Mouse (Mus musculus): ENCODE measurements around the gene Duoxa2. TPM values are rescaled to one million over a fixed set of nuclear protein-coding genes. Genes with fewer than 3 reads are reported as not detected.

Gene Duoxa2
- polyA plus RNA-seq (2012; ENCODE audit: insufficient read depth, low replicate concordance), result not detected in 2 replicates

GRCm38 (mm10) chr2:122298596-122299490 lies at the start of gene Duoxa2:
Duoxa2 (plus strand) TSS chr2:122298900.
- Histone ChIP-seq H3K36me3 (replicated peaks; ENCODE audit: low read length) (no peaks in the 10 kb centered on the region), H3K27me3 (replicated peaks) (peaks cover 94% of the 10 kb centered on the region), H3K4me3 (replicated peaks) (peak within 1 kb of the TSS; percentile 80), H3K9me3 (no peaks in the 10 kb centered on the region), H3K4me1 (peaks cover 61% of the 10 kb centered on the region)
- no peak for TF ChIP-seq GATA1 (IDR thresholded peaks at IDR 0.05; ENCODE audit: borderline replicate concordance, low read length)
- no peak for TF ChIP-seq FLI1 (IDR thresholded peaks at IDR 0.05; ENCODE audit: low read length)

- Histone ChIP-seq H3K4me1 (no peaks in the 10 kb centered on the region), H3K4me3 (replicated peaks) (no peak overlapping the region), H3K27me3 (replicated peaks) (no peaks in the 10 kb centered on the region), H3K36me3 (replicated peaks; ENCODE audit: low read length) (peaks cover 91% of the 10 kb centered on the region), H3K9me3 (no peaks in the 10 kb centered on the region)
- no peak for TF ChIP-seq GATA1 (IDR thresholded peaks at IDR 0.05; ENCODE audit: borderline replicate concordance, low read length)
- TF ChIP-seq FLI1 (IDR thresholded peaks at IDR 0.05; ENCODE audit: low read length), result no peak
These were observed 42.7 kb upstream of the Duoxa2 start for GRCm38 (mm10) chr2:122255997-122256396.

- Histone ChIP-seq H3K9me3 (no peaks in the 10 kb centered on the region), H3K4me1 (no peaks in the 10 kb centered on the region), H3K36me3 (replicated peaks; ENCODE audit: low read length) (peaks cover 98% of the 10 kb centered on the region), H3K27me3 (replicated peaks) (no peaks in the 10 kb centered on the region), H3K4me3 (replicated peaks) (no peak overlapping the region)
- TF ChIP-seq FLI1 (IDR thresholded peaks at IDR 0.05; ENCODE audit: low read length) (no peak), GATA1 (IDR thresholded peaks at IDR 0.05; ENCODE audit: borderline replicate concordance, low read length) (no peak)
These were observed 38.0 kb upstream of the Duoxa2 start for GRCm38 (mm10) chr2:122260729-122261128.

GRCm38 (mm10) chr2:122264690-122265089 lies 34.0 kb upstream of the Duoxa2 start:
- no peaks in the 10 kb centered on the region for H3K9me3 ChIP-seq

GRCm38 (mm10) chr2:122266407-122267193 lies 32.1 kb upstream of the Duoxa2 start:
- TF ChIP-seq FLI1 (IDR thresholded peaks at IDR 0.05; ENCODE audit: low read length), result no peak
- no peak for TF ChIP-seq GATA1 (IDR thresholded peaks at IDR 0.05; ENCODE audit: borderline replicate concordance, low read length)
- no peak overlapping the region for H3K4me3 ChIP-seq (replicated peaks)
- H3K9me3 ChIP-seq, result no peaks in the 10 kb centered on the region
- H3K27me3 ChIP-seq (replicated peaks), result peaks cover 4% of the 10 kb centered on the region
- H3K4me1 ChIP-seq, result peaks cover 8% of the 10 kb centered on the region; the same call in 1 of the 2 replicates
- peaks cover 45% of the 10 kb centered on the region for H3K36me3 ChIP-seq (replicated peaks; ENCODE audit: low read length)

More at GRCm38 (mm10) chr2:122264690-122265089, 34.0 kb upstream of the Duoxa2 start:
- TF ChIP-seq GATA1 (IDR thresholded peaks at IDR 0.05; ENCODE audit: borderline replicate concordance, low read length), result no peak
- no peak for TF ChIP-seq FLI1 (IDR thresholded peaks at IDR 0.05; ENCODE audit: low read length)
- H3K4me1 ChIP-seq, result peaks cover 8% of the 10 kb centered on the region; the same call in 1 of the 2 replicates
- H3K27me3 ChIP-seq (replicated peaks), result peaks cover under 1% of the 10 kb centered on the region
- peaks cover 64% of the 10 kb centered on the region for H3K36me3 ChIP-seq (replicated peaks; ENCODE audit: low read length)
- H3K4me3 ChIP-seq (replicated peaks), result no peak overlapping the region

- Histone ChIP-seq H3K4me1 (no peaks in the 10 kb centered on the region), H3K36me3 (replicated peaks; ENCODE audit: low read length) (no peaks in the 10 kb centered on the region), H3K4me3 (replicated peaks) (no peak overlapping the region), H3K27me3 (replicated peaks) (peaks cover 51% of the 10 kb centered on the region), H3K9me3 (peaks cover 24% of the 10 kb centered on the region)
- TF ChIP-seq FLI1 (IDR thresholded peaks at IDR 0.05; ENCODE audit: low read length) (no peak), GATA1 (IDR thresholded peaks at IDR 0.05; ENCODE audit: borderline replicate concordance, low read length) (no peak)
These were observed 19.9 kb upstream of the Duoxa2 start for GRCm38 (mm10) chr2:122278769-122279168.

GRCm38 (mm10) chr2:122284091-122284490 lies 14.6 kb upstream of the Duoxa2 start:
- no peaks in the 10 kb centered on the region for H3K4me1 ChIP-seq
- TF ChIP-seq FLI1 (IDR thresholded peaks at IDR 0.05; ENCODE audit: low read length), result no peak
- TF ChIP-seq GATA1 (IDR thresholded peaks at IDR 0.05; ENCODE audit: borderline replicate concordance, low read length), result no peak
- H3K4me3 ChIP-seq (replicated peaks), result no peak overlapping the region
- H3K36me3 ChIP-seq (replicated peaks; ENCODE audit: low read length), result no peaks in the 10 kb centered on the region
- H3K27me3 ChIP-seq (replicated peaks), result peaks cover 69% of the 10 kb centered on the region
- H3K9me3 ChIP-seq, result peaks cover 24% of the 10 kb centered on the region

- Histone ChIP-seq H3K4me3 (replicated peaks) (no peak overlapping the region), H3K4me1 (peaks cover 5% of the 10 kb centered on the region), H3K27me3 (replicated peaks) (peaks cover 76% of the 10 kb centered on the region), H3K36me3 (replicated peaks; ENCODE audit: low read length) (no peaks in the 10 kb centered on the region), H3K9me3 (peaks cover 26% of the 10 kb centered on the region)
- TF ChIP-seq GATA1 (IDR thresholded peaks at IDR 0.05; ENCODE audit: borderline replicate concordance, low read length) (no peak), FLI1 (IDR thresholded peaks at IDR 0.05; ENCODE audit: low read length) (no peak)
These were observed 12.6 kb upstream of the Duoxa2 start for GRCm38 (mm10) chr2:122286137-122286536.

GRCm38 (mm10) chr2:122294916-122295315 lies 3.8 kb upstream of the Duoxa2 start:
- TF ChIP-seq FLI1 (IDR thresholded peaks at IDR 0.05; ENCODE audit: low read length) (no peak), GATA1 (IDR thresholded peaks at IDR 0.05; ENCODE audit: borderline replicate concordance, low read length) (no peak)
- Histone ChIP-seq H3K4me1 (peaks cover 37% of the 10 kb centered on the region), H3K9me3 (0 out of 2 replicates have a peak, but pooled peaks cover 3% of the 10 kb centered on the region), H3K4me3 (replicated peaks) (no peak overlapping the region), H3K36me3 (replicated peaks; ENCODE audit: low read length) (no peaks in the 10 kb centered on the region), H3K27me3 (replicated peaks) (peaks cover 95% of the 10 kb centered on the region)

Measured in megakaryocyte, embryonic 14.5 days (primary cell).